11 mouse cellular contexts compared by ENCODE assay signal in the genomic region with DNA sequence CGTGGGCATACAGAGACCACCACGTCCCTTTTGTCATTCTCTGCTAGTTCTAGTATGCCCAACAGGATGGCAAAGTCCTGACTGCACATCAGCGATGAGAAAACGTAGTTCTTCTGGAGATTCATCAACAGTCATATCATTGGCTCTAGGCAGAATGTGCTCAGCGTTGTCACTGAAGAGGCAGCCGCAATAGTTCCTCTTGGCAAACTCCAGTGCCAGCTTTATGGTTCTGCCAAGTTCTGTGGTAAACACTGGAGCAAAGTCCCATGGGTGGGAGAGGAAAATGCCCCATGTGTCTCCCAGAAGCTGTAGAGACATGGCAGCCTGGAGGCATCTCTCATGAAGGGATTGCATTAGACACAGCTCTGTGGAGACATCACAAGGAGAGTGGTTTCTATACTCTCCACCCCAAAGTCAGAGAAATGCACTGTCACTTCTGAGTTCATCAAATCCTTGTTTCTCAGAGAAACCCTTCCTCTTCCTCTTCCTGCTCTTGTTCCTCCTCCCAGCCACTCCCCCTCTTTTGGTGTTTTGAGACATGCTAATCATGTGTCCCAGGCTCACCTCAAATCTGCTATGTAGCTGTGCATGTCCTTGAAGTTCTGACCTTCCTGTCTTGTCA. TPM values are rescaled to one million over a fixed set of nuclear protein-coding genes. Genes with fewer than 3 reads are reported as not detected.
DNase-seq lines count a peak whose midpoint lies in the region; ATAC-seq and TF ChIP-seq lines count a peak whose summit lies in the region.
"Had no signal": no experiment of that assay in that cellular context is flagged by ENCODE, and none has a peak within 500 bp of the region (broad histone marks: within the 10 kb centered on the region; RNA-seq: fewer than 3 reads in every experiment).

No protein-coding gene starts in this region.

- H3K4me3 ChIP-seq in lung, adult 2 months (replicated peaks; ENCODE audit: extremely low read depth, low read depth, low read length) = no peak overlapping the region
- peak overlapping the region; percentile 27 for H3K4me3 ChIP-seq in bone marrow macrophage, adult 2 months (ENCODE audit: insufficient read depth, low read length)
- H3K4me3 ChIP-seq: embryonic facial prominence, embryonic 15.5 days; limb, embryonic 15.5 days had no signal

- TF ChIP-seq POLR2A in lung, adult 2 months (IDR thresholded peaks at IDR 0.05; ENCODE audit: borderline replicate concordance, extremely low read depth, low read depth, low read length) = no peak
- TF ChIP-seq POLR2A in bone marrow macrophage, adult 2 months (IDR thresholded peaks at IDR 0.05; ENCODE audit: borderline replicate concordance, low read depth, low read length) = 0 out of 2 replicates have a peak, but pooled peaks have one; percentile 32

- peak; percentile 33 to 54 for DNase-seq in heart, adult 18-20 months
- DNase-seq in heart, postnatal 10 days = no peak
- DNase-seq in lung, postnatal 36 days = peak; percentile 27
- no peak for DNase-seq in lung, adult 2 months
- no peak for DNase-seq in right cerebral cortex, postnatal 36 days (ENCODE audit: low spot score in 2 of 2)
- DNase-seq in cerebellum, adult 11 months = no peak
- DNase-seq: spleen, adult 18-20 months had no signal

- intact Hi-C loops in heart, postnatal 10 days (cut with DNase I) = no loop called here

- peak overlapping the region; percentile 97 for H3K27ac ChIP-seq in bone marrow macrophage, adult 2 months (ENCODE audit: insufficient read depth, low read depth, low read length)
- H3K27ac ChIP-seq: embryonic facial prominence, embryonic 15.5 days; limb, embryonic 15.5 days had no signal

- no peak for TF ChIP-seq CTCF in lung, adult 2 months (IDR thresholded peaks at IDR 0.05; ENCODE audit: insufficient read depth, low read length)
- TF ChIP-seq CTCF in bone marrow macrophage, adult 2 months (IDR thresholded peaks at IDR 0.05; ENCODE audit: low read depth, low read length) = no peak

- peaks cover 2% of the 10 kb centered on the region; the same call in 1 of the 2 replicates for H3K4me1 ChIP-seq in lung, adult 2 months (ENCODE audit: control insufficient read depth, insufficient read depth, low read length)
- peaks cover 50% of the 10 kb centered on the region for H3K4me1 ChIP-seq in bone marrow macrophage, adult 2 months (ENCODE audit: control insufficient read depth, insufficient read depth, low read length)
- H3K4me1 ChIP-seq: embryonic facial prominence, embryonic 15.5 days; limb, embryonic 15.5 days had no signal

- 74% methylated on average over 6 of the region's 6 CpGs for WGBS in lung, adult 2 months

- ATAC-seq in megakaryocyte, adult 5-6 weeks (ENCODE audit: poor library complexity, severe bottlenecking) = peak; percentile 89

RNA-seq across cellular contexts. Expression of a gene that starts 54.6 kb away (rescaled TPM):
- total RNA-seq in heart, adult 18-20 months (2021) = 100 to 1,000 TPM; 242 to 257 TPM
- 100 to 1,000 TPM; 187 to 190 TPM for total RNA-seq in heart, postnatal 10 days (2021)
- 4.8 and 9.8 TPM in 2 replicates for polyA plus RNA-seq in lung, adult 2 months (2012; rRNA removed)
- polyA plus RNA-seq in bone marrow macrophage, adult 2 months (2012; ENCODE audit: insufficient read depth, insufficient read length, missing spikeins) = 84.5 and 88.9 TPM in 2 replicates
- total RNA-seq in megakaryocyte, adult 5-6 weeks (2015) = 129 and 140 TPM in 2 replicates
- total RNA-seq in megakaryocyte, adult 5-6 weeks (2017) = 113 and 121 TPM in 2 replicates

Comparison
In these comparisons a context has a peak if more than half of its experiments do, and no peak if none do; other contexts are left out.
1. DNase-seq: peak in heart, adult 18-20 months (2 of 2) and lung, postnatal 36 days (single experiment); none in heart, postnatal 10 days (0 of 2), lung, adult 2 months (single experiment), right cerebral cortex, postnatal 36 days (0 of 2) and cerebellum, adult 11 months (single experiment).